Comparison of ENCODE assay signal across 8 mouse cellular contexts in the genomic region with DNA sequence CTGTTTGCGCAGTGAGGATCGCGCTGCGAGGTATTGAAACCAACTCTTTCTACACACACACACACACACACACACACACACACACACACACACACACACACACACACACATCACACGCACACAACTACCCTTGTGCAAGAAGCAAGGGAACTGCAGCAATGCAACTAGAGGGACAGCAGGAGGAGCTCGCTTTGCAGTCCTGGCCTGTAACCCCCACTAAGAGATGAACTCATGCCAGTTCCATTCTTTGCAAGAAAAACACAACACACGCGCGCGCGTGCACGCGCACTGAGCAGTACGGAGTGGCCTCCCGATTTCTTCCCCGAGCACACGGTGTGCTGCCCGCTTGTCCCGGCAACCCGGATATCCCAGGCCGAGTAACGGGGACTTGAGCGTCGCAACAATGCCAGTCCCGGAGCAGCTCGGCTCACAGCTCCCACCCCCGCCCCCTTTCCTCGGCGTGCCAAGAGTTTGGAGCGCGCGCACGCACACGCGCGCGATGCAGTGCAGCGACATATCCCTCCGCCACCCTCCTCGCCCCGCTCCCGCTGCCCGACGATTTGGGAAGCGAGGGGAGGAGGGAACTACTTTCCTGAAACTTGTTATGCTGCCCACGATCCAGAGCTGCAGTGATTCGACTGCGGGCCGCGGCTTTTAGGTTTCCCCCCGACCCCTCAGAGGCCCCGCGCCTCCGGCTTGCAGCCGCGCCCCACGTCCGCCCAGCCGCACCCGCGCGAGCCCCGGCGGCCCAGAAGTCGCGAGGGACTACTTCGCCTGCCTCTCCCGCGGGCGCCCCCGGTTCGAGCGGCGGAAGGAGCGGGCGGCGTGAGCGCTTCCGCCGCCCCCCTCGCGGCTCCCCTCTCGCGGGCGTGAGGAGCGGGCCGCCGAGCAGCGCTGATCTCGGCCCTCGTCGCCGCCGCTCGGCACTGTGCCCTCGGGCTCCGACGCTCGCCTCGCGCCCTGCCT. TPM values are rescaled to one million over a fixed set of nuclear protein-coding genes. Genes with fewer than 3 reads are reported as not detected.
DNase-seq lines count a peak whose midpoint lies in the region; ATAC-seq and TF ChIP-seq lines count a peak whose summit lies in the region.

No protein-coding gene starts in this region.

- under 1% methylated on average over 101 of the region's 101 CpGs for WGBS in hindbrain, embryonic 10.5 days
- 2% methylated on average over 77 of the region's 101 CpGs for WGBS in lung, postnatal 0 days

- H3K4me2 ChIP-seq in lung, postnatal 0 days (replicated peaks; ENCODE audit: low read depth, low read length): peak overlapping the region; percentile 60

- peak; percentile 98 for DNase-seq in MN1 (ENCODE audit: low spot score)
- DNase-seq in cerebellum, adult 9-10 months: peak; percentile 96
- DNase-seq in hindbrain, embryonic 10.5 days (ENCODE audit: low spot score): peak; percentile 93
- DNase-seq in layer of hippocampus, adult 9-11 months: peak; percentile 93
- DNase-seq in lung, postnatal 0 days (ENCODE audit: low spot score): peak; percentile 98
- DNase-seq in ovary, postnatal 14 days (ENCODE audit: low spot score): peak; percentile 77
- peak; percentile 90 for DNase-seq in thymus, postnatal 14 days

- peak; percentile 34; the same call in 1 of the 2 replicates for TF ChIP-seq EP300 in lung, postnatal 0 days (IDR thresholded peaks at IDR 0.05)

- ATAC-seq in frontal cortex, adult (ENCODE audit: low TSS enrichment): peak; percentile 62
- ATAC-seq in lung, postnatal 0 days: peak; percentile 78

- peak overlapping the region; percentile 98 for H3K4me3 ChIP-seq in hindbrain, embryonic 10.5 days
- H3K4me3 ChIP-seq in lung, postnatal 0 days (ENCODE audit: low read depth, low read length): peak overlapping the region; percentile 98

- TF ChIP-seq CTCF in lung, postnatal 0 days (IDR thresholded peaks at IDR 0.05): peak; percentile 79

- H3K9ac ChIP-seq in lung, postnatal 0 days (replicated peaks; ENCODE audit: low read depth): peak overlapping the region; percentile 93

- H3K27ac ChIP-seq in hindbrain, embryonic 10.5 days: peak overlapping the region; percentile 99
- peak overlapping the region; percentile 100 for H3K27ac ChIP-seq in lung, postnatal 0 days (ENCODE audit: low read length)

- no peaks in the 10 kb centered on the region for H3K9me3 ChIP-seq in hindbrain, embryonic 10.5 days
- no peaks in the 10 kb centered on the region for H3K9me3 ChIP-seq in lung, postnatal 0 days (ENCODE audit: low read length)

- H3K36me3 ChIP-seq in hindbrain, embryonic 10.5 days: no peaks in the 10 kb centered on the region
- H3K36me3 ChIP-seq in lung, postnatal 0 days (ENCODE audit: insufficient read depth, low read length): no peaks in the 10 kb centered on the region

- H3K4me1 ChIP-seq in hindbrain, embryonic 10.5 days (replicated peaks): peaks cover 37% of the 10 kb centered on the region
- H3K4me1 ChIP-seq in lung, postnatal 0 days (ENCODE audit: insufficient read depth, low read depth, low read length): peaks cover 7% of the 10 kb centered on the region; the same call in 1 of the 2 replicates

- peaks cover 3% of the 10 kb centered on the region; the same call in 1 of the 2 replicates for H3K27me3 ChIP-seq in hindbrain, embryonic 10.5 days (ENCODE audit: insufficient read depth, poor library complexity, severe bottlenecking)
- no peaks in the 10 kb centered on the region for H3K27me3 ChIP-seq in lung, postnatal 0 days (replicated peaks; ENCODE audit: insufficient read depth, low read length)

RNA-seq across cellular contexts. Expression of a gene that starts 0.6 kb away (rescaled TPM):
- 8.9 and 12.1 TPM in 2 replicates for polyA plus RNA-seq in hindbrain, embryonic 10.5 days (2016; fragmentation: Nextera tagmentation; extraction: Ambion mirVana)
- 12.5 and 17.3 TPM in 2 replicates for polyA plus RNA-seq in lung, postnatal 0 days (2015; fragmentation: Nextera tagmentation; extraction: Ambion mirVana)

Comparison
In these comparisons a context has a peak if more than half of its experiments do, and no peak if none do; other contexts are left out.
1. Peak in every context shown above with its lines: DNase-seq, ATAC-seq, H3K4me3 ChIP-seq and H3K27ac ChIP-seq.